Mouse (Mus musculus): ENCODE results near the gene Fbxl13. TPM values are rescaled to one million over a fixed set of nuclear protein-coding genes. Genes with fewer than 3 reads are reported as not detected.
A peak's percentile ranks its signal among the peaks of the same experiment; 100 is the strongest.

Fbxl13 gene
- total RNA-seq (2015) (0.12 and 0.44 TPM in 2 replicates), total RNA-seq (2017) (not detected in 2 replicates)

GRCm38 (mm10) chr5:21645439-21646132 lies at the start of gene Fbxl13, which contains the start of gene Armc10:
Gene Fbxl13 (minus strand): TSS chr5:21645634.
Gene Armc10 (plus strand): TSS chr5:21645813.
- peak; percentile 88 for ATAC-seq (replicated peaks; ENCODE audit: poor library complexity)

- no peak for ATAC-seq (replicated peaks; ENCODE audit: poor library complexity)
These were observed 49.5 kb upstream of the Fbxl13 start for GRCm38 (mm10) chr5:21694854-21695490.

GRCm38 (mm10) chr5:21693372-21693870 lies 48.0 kb upstream of the Fbxl13 start:
- ATAC-seq (replicated peaks; ENCODE audit: poor library complexity), result no peak

- no peak for ATAC-seq (replicated peaks; ENCODE audit: poor library complexity)
These were observed 46.8 kb upstream of the Fbxl13 start for GRCm38 (mm10) chr5:21692230-21692629.

- ATAC-seq (replicated peaks; ENCODE audit: poor library complexity), result peak; percentile 66
These were observed 41.6 kb upstream of the Fbxl13 start for GRCm38 (mm10) chr5:21687042-21687441.

- no peak for ATAC-seq (replicated peaks; ENCODE audit: poor library complexity)
These were observed 39.6 kb upstream of the Fbxl13 start for GRCm38 (mm10) chr5:21685001-21685400.

- ATAC-seq (replicated peaks; ENCODE audit: poor library complexity), result no peak
These were observed 38.4 kb upstream of the Fbxl13 start for GRCm38 (mm10) chr5:21683811-21684210.

- ATAC-seq (replicated peaks; ENCODE audit: poor library complexity), result peak; percentile 26; the same call in 1 of the 2 replicates
These were observed 35.5 kb upstream of the Fbxl13 start for GRCm38 (mm10) chr5:21680940-21681339.

GRCm38 (mm10) chr5:21680029-21680428 lies 34.6 kb upstream of the Fbxl13 start:
- ATAC-seq (replicated peaks; ENCODE audit: poor library complexity), result no peak

- ATAC-seq (replicated peaks; ENCODE audit: poor library complexity), result no peak
These were observed 32.9 kb upstream of the Fbxl13 start for GRCm38 (mm10) chr5:21678363-21678762.

- no peak for ATAC-seq (replicated peaks; ENCODE audit: poor library complexity)
These were observed 32.5 kb upstream of the Fbxl13 start for GRCm38 (mm10) chr5:21677939-21678338.

- no peak for ATAC-seq (replicated peaks; ENCODE audit: poor library complexity)
These were observed 30.1 kb upstream of the Fbxl13 start for GRCm38 (mm10) chr5:21675494-21675893.

GRCm38 (mm10) chr5:21675019-21675418 lies 29.6 kb upstream of the Fbxl13 start:
- no peak for ATAC-seq (replicated peaks; ENCODE audit: poor library complexity)

GRCm38 (mm10) chr5:21673742-21674141 lies 28.3 kb upstream of the Fbxl13 start:
- no peak for ATAC-seq (replicated peaks; ENCODE audit: poor library complexity)

GRCm38 (mm10) chr5:21672812-21673635 lies 27.6 kb upstream of the Fbxl13 start:
- ATAC-seq (replicated peaks; ENCODE audit: poor library complexity), result peak; percentile 82

GRCm38 (mm10) chr5:21669307-21669706 lies 23.9 kb upstream of the Fbxl13 start:
- no peak for ATAC-seq (replicated peaks; ENCODE audit: poor library complexity)

GRCm38 (mm10) chr5:21667191-21668137 lies 22.0 kb upstream of the Fbxl13 start:
- no peak for ATAC-seq (replicated peaks; ENCODE audit: poor library complexity)

- ATAC-seq (replicated peaks; ENCODE audit: poor library complexity), result no peak
These were observed 17.6 kb upstream of the Fbxl13 start for GRCm38 (mm10) chr5:21663081-21663480.

GRCm38 (mm10) chr5:21660850-21661249 lies 15.4 kb upstream of the Fbxl13 start:
- ATAC-seq (replicated peaks; ENCODE audit: poor library complexity), result no peak

Data from megakaryocyte progenitor cell, adult 5-6 weeks (primary cell).